Mouse (Mus musculus): Measurements from ENCODE around the gene Trp53bp2.

DNA sequence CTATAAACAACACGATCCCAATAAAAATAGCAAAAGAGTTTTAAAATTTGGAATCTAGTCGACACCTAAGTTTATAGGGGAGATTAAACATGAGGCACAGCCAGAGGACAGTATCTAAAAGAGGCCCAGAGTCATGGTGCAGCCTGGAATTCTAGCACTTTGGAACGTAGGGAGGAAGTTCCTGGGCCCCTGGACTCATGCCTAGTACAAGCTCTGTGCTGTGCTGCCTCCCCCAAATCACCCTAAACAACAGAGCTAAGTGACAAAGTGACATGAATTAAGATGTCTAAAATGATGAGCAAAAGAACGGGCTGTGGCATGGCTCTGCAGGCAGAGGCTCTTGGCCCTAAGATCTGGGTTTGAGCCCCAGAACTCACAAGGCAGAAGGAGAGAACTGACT lies 88.8 kb downstream of the Trp53bp2 start:
- TF ChIP-seq CTCF (IDR thresholded peaks at IDR 0.05; ENCODE audit: low read depth, low read length) (no peak), POLR2A (IDR thresholded peaks at IDR 0.05; ENCODE audit: insufficient read depth, low read length) (no peak)
